In genomic region chr7:51771895-51772871, GRCm38 (mm10) we compare ENCODE assay signal across 9 mouse cellular contexts.
A peak's percentile ranks its signal among the peaks of the same experiment; 100 is the strongest.
DNase-seq lines count a peak whose midpoint lies in the region; ATAC-seq and TF ChIP-seq lines count a peak whose summit lies in the region.
"Had no signal": no experiment of that assay in that cellular context is flagged by ENCODE, and none has a peak within 500 bp of the region (broad histone marks: within the 10 kb centered on the region; RNA-seq: fewer than 3 reads in every experiment).

No protein-coding gene starts in this region.

- intact Hi-C loops in left cerebral cortex, postnatal 4 days (cut with DNase I): no loop called here
- intact Hi-C loops in left cerebral cortex, adult 2 months (cut with DNase I): no loop called here

- 45% methylated on average over 8 of the region's 8 CpGs for WGBS in limb, embryonic 11.5 days
- 77% methylated on average over 8 of the region's 8 CpGs for WGBS in liver, postnatal 0 days (ENCODE audit: insufficient replicate concordance)

- H3K9ac ChIP-seq in limb, embryonic 11.5 days (ENCODE audit: low read length): no peak overlapping the region
- H3K9ac ChIP-seq in liver, postnatal 0 days (replicated peaks): no peak overlapping the region

- H3K27me3 ChIP-seq in limb, embryonic 11.5 days (ENCODE audit: control insufficient read depth, insufficient read depth, low read length): no peaks in the 10 kb centered on the region
- H3K27me3 ChIP-seq in liver, postnatal 0 days (ENCODE audit: insufficient read depth, low read length): no peaks in the 10 kb centered on the region

- peaks cover 5% of the 10 kb centered on the region for H3K4me1 ChIP-seq in embryonic fibroblast, embryonic 13.5 days (ENCODE audit: control insufficient read depth, insufficient read depth, low read length)
- H3K4me1 ChIP-seq in limb, embryonic 11.5 days (ENCODE audit: control insufficient read depth, insufficient read depth, low read length): peaks cover 3% of the 10 kb centered on the region
- H3K4me1 ChIP-seq in liver, postnatal 0 days (ENCODE audit: insufficient read depth): no peaks in the 10 kb centered on the region

- H3K27ac ChIP-seq in left cerebral cortex, adult 2 months: no peak overlapping the region
- H3K27ac ChIP-seq in embryonic fibroblast, embryonic 13.5 days (ENCODE audit: insufficient read depth, low read length): peak overlapping the region; percentile 100
- H3K27ac ChIP-seq in limb, embryonic 11.5 days (replicated peaks; ENCODE audit: low read depth, low read length): 0 out of 2 replicates have a peak overlapping the region, but pooled peaks have one; percentile 16
- no peak overlapping the region for H3K27ac ChIP-seq in liver, postnatal 0 days (ENCODE audit: low read depth)

- H3K4me3 ChIP-seq in left cerebral cortex, adult 2 months: no peak overlapping the region
- H3K4me3 ChIP-seq in embryonic fibroblast, embryonic 13.5 days (ENCODE audit: insufficient read depth, low read length): no peak overlapping the region
- H3K4me3 ChIP-seq in limb, embryonic 11.5 days (ENCODE audit: low read depth, low read length): no peak overlapping the region
- no peak overlapping the region for H3K4me3 ChIP-seq in liver, postnatal 0 days (ENCODE audit: low read depth, low read length)

- no peaks in the 10 kb centered on the region for H3K9me3 ChIP-seq in limb, embryonic 11.5 days (ENCODE audit: control insufficient read depth, low read length)
- no peaks in the 10 kb centered on the region for H3K9me3 ChIP-seq in liver, postnatal 0 days (ENCODE audit: low read length)

- no peak overlapping the region for H3K4me2 ChIP-seq in limb, embryonic 11.5 days (ENCODE audit: low read depth, severe bottlenecking)
- no peak overlapping the region for H3K4me2 ChIP-seq in liver, postnatal 0 days (ENCODE audit: low read depth, low read length)

- no peak for TF ChIP-seq CTCF in left cerebral cortex, adult 2 months (IDR thresholded peaks at IDR 0.05)
- no peak for TF ChIP-seq CTCF in embryonic fibroblast, embryonic 13.5 days (IDR thresholded peaks at IDR 0.05; ENCODE audit: borderline replicate concordance, insufficient read depth, low read length)
- TF ChIP-seq CTCF in liver, postnatal 0 days (IDR thresholded peaks at IDR 0.05; ENCODE audit: low read depth): no peak

- peak; percentile 86 for DNase-seq in left cerebral cortex, postnatal 4 days
- no peak for DNase-seq in left cerebral cortex, adult 2 months (ENCODE audit: extremely low spot score in 1 of 2, low spot score in 2 of 2)
- DNase-seq in limb, embryonic 11.5 days (ENCODE audit: low spot score): peak; percentile 72
- peak; percentile 45 for DNase-seq in right cerebral cortex, postnatal 4 days
- no peak for DNase-seq in liver, postnatal 0 days
- DNase-seq in lung, postnatal 25 days (ENCODE audit: low spot score): no peak
- DNase-seq in spleen, adult 18-20 months: no peak
- DNase-seq: heart, postnatal 36 days had no signal

- H3K36me3 ChIP-seq in limb, embryonic 11.5 days (ENCODE audit: control insufficient read depth, insufficient read depth, low read length): no peaks in the 10 kb centered on the region
- H3K36me3 ChIP-seq in liver, postnatal 0 days (replicated peaks; ENCODE audit: insufficient read depth, low read length): no peaks in the 10 kb centered on the region

- ATAC-seq in limb, embryonic 11.5 days (ENCODE audit: insufficient number of reproducible peaks, low FRiP score, low TSS enrichment, low read depth): peak; percentile 91
- ATAC-seq in liver, postnatal 0 days: no peak

- no peak for TF ChIP-seq EP300 in liver, postnatal 0 days (IDR thresholded peaks at IDR 0.05; ENCODE audit: low read depth)

- no peak for TF ChIP-seq POLR2A in embryonic fibroblast, embryonic 13.5 days (IDR thresholded peaks at IDR 0.05; ENCODE audit: low read depth, low read length)

Comparison
In these comparisons a context has a peak if more than half of its experiments do, and no peak if none do; other contexts are left out.
1. DNase-seq: peak in left cerebral cortex, postnatal 4 days (single experiment), limb, embryonic 11.5 days (single experiment) and right cerebral cortex, postnatal 4 days (single experiment); none in left cerebral cortex, adult 2 months (0 of 2), liver, postnatal 0 days (single experiment), lung, postnatal 25 days (single experiment) and spleen, adult 18-20 months (0 of 2).
2. H3K27ac ChIP-seq: peak in embryonic fibroblast, embryonic 13.5 days (single experiment) and limb, embryonic 11.5 days (single experiment); none in left cerebral cortex, adult 2 months (single experiment) and liver, postnatal 0 days (single experiment).